Mouse (Mus musculus) adrenal gland, adult 8-10 months (tissue): ENCODE results near the gene Cnn2. TPM values are rescaled to one million over a fixed set of nuclear protein-coding genes. Genes with fewer than 3 reads are reported as not detected.
"Not testable (repeated sequence)": the region's sequence is repeated elsewhere in the genome, so short reads cannot be mapped to it uniquely, and the experiment has no call there.

Experiments
- DNase-seq: peaks from one replicate; pipeline ENCODE4 v3.0.0; 2022
- total RNA-seq, 4 experiments: library from RNA; stranded (reverse); gene quantifications; 2 replicates each; pipeline ENCODE4 v1.2.4; 2022

The Cnn2 gene
- 10 to 100 TPM; 23.9 to 36.3 (median 30.0) TPM for total RNA-seq

DNA sequence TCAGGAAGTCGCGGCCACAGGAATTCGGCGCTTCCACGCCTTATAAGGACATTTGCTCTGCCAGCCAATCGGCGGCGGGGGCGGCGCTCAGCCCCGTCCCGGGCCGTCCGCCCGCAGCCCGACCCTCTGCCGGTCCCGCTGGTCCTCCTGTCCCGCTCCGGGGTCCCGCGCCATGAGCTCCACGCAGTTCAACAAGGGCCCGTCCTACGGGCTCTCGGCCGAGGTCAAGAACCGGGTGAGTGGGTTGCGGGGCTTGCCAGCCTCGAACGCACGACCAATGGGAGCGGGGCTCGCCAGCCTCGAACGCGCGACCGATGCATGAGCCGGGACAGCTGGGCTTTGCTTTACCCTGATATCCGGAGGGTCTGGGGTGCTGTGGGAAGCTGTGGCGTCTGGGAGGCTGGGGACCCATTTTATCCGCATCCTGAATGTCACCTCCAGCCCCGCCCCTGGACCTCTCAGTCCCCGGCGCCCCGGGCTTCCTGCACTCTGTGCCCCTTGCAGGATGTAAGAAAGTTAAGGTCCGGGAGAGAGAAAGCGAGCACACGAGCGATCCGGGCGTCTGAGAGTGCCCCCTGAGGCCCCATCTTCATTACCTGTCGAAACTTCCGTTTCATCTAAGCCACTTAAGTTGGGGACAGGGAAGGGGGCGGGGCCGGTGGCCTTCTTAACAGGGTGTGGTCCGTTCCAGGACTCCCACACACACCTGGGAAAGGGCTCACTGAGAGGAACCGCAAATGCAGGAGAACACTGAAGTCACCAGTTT is at the start of gene Cnn2:
TSS of gene Cnn2 (plus strand) at position 79 of the 766 bp plus-strand sequence.
- DNase-seq: no peak

DNA sequence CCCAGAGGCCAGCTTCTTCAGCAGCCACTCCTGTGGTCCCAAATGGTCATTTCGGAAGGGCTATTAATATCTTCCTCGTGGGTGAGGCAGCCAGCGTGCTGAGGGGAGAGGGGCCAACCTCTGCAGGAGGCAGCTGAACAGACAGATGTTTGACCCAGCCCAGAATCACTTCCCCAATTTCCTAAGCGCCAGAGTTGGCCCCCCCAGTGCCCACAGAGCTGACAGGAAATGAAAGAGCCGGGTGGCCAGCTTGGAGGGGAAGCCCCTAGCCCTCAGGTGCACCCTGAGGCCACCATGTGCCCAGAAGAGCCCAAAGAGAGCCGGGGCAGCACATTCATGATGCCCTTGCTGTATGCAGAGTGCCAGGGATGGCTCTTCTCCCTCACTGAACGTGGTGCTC is 47.6 kb upstream of the Cnn2 start:
- no peak for DNase-seq

DNA sequence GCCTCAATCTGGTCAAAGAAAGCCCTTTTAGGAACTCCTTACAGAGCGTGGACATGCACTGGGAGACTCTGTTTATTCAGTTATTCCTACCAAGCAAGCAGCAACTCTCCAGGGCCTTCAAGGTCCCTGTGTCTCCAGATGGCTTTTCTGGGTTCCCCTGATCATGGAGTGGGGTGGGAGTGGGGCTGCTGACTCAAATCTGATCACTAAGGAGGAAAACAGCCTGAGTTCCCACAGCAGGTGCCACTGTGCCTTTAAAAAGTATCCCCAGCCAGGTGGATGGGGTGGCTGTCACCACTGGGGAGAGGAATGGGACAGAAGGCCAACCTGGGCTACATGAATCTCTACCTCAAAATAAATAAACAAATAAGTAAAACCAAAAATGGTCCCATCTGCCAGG is 45.4 kb upstream of the Cnn2 start:
- DNase-seq: no peak

DNA sequence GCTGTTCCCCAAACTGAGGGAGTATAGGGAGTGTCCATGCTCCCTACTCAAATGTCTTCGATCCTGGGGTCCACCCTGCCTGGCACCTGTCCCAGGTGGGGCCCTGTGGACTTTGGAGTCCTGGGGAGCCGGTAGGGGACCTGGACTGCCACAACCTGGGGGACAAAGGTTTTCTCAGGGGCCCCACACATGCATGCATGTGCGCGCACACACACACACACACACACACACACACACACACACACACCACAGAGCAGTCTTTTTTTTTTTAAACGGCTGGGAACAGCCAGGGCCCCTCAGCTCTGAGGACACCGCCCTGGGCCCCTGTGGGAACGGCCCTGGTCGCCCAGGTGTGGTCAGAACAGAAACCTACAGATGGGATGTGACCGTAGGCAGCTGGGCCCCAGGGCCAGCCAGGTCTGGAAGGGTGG is 44.9 kb upstream of the Cnn2 start:
- no peak for DNase-seq

DNA sequence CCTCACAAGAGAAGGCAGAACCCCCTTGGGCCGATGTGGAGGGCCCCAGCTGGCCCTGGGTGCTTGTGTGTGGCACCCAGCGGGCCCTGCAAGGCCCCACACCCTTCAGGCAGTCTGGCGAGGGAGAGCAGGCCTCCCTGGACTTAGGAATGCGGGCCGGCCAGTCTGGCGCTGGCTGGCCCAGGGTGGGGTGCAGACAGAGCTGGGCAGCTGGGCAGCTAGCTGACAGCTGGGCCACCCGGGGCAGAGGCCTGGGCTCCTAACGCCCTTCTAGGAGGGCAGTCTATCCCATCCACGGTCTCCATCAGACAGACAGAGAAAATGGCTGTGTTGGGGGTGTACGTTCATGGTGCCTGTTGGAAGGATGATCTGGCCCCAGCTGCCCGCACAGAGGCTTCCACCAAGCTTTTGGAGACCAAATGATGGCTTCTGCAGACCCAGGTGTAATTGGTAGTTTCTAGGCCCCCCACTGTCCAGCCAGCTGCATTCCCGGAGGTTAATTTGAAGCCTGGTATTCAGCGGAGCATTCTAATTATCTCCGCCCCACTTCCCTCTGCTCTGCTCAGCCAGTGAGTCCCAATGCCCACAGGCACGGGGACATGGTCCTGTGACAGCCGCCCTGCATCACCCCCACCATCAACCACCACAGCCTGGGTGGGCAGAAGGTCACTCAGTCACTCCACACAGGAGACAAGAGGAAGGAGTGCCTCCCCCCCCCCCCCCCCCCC is 42.7 kb upstream of the Cnn2 start:
- no peak for DNase-seq

DNA sequence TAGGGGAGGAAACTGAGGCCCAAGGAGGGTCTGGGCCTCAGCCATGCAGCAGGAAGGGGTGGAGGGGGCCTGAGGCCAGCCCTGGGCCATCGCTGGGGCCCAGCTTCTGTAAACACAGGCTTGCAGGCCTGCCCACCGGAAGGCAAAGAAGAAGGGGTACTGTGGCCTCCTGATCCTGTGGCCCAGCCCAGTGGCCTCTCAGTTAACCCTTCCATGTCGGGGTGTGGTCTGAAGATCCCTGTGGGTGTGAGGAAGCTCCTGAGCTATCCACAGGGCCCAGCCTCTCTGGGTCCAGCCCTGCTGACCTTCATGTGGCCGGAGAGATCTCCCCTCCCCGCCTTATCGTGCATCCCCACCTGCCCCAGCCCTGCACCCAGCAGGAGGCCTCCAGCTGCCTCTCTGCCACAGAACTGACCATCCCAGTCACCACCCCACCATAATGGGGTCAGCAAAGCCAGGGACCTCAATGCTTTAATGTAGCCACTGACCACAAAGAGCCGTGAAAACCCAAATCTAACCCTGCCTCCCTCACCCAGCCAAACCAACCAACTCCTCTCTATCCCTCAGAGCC is 41.5 kb upstream of the Cnn2 start:
- no peak for DNase-seq

DNA sequence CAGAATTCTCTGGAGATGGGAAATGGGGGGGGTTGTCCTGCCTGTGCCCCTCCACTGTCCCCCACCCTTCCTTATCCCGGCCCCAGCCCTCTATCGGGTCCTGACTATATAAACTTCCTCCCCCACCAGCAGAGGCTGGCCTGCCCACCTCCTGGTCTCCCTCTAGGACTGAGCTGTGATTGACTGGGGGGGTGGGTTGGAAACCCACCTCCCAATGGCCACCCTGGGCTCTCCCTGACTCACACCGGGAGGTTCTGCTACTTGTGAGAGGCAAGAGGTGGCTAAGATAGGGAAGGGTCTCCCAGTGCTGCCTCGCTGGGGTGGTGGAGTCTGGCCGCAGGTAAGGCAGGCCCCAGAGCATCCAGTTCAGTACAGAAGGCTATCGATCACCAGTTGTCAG is 40.9 kb upstream of the Cnn2 start:
- no peak for DNase-seq

DNA sequence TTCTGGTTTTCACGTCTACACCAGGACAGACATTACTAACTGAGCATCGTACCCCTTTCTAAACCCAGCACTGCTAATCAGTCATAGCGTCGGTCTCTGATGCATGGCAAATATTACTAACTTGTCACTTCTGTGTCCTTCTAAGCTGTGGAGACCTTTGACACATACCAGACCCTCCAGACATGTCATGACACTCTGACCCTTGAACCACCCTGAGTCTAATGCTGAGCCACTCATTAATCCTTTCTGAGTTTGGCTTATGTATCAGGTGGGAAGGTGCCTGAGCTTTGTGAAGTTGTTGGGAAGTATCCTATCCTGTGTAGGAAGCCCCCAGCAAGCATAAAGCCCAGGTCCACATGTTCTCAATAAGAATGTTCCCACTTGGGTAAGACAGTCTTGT is 38.5 kb upstream of the Cnn2 start:
- no peak for DNase-seq

DNA sequence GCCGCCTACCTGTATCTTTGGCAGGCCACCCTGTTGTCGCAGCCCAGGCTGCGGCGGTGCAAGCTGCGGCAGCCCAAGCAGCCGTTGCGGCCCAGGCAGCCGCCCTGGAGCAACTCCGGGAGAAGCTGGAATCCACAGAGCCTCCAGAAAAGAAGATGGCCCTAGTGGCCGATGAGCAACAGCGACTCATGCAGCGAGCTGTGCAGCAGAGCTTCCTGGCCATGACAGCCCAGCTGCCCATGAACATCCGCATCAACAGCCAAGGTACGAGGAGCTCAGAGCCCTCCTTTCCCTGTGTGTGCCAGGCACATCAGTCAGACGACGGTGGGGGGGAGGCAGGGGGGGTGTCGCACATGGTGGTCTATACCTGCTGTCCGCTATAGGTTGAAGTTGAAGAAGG is 37.7 kb upstream of the Cnn2 start:
- no peak for DNase-seq

DNA sequence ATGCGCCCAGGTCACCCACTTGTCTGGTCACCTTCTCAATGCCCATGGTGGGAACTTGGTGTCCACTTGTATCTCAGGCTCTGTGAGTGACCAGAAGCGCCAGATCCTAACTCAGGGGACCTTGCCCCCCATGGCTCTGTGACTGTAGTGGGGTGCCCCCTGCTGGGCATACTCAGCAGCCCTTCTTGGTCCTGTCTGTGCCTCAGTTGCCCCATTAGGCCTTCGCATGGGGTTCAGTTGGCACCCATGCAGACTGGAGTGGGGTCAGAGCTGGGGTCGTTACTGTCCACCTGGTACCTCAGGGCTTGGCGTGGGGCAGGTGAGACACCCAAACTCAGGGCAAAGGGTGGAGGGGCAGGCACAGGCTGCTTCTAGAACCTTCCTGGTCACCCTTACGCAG is 34.4 kb upstream of the Cnn2 start:
- DNase-seq: no peak

DNA sequence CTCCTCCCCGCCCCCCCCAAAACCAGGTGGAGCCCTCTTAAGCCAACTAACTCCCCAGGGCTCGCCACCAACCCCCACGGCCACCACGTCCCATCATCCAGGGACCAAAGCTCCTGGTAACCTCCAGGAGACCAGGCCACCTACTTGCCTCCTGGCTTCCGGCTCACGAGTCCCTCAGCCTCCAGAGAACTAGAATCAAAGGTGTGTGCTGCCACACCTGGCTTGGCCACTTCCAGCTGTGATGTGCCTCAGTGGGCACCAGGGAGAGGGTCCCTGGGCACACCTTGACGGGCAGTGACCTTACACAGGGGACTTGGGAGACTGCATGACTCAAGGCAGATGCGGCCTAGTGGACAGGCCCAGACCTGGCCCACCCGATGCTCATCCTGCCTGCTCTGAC is 32.7 kb upstream of the Cnn2 start:
- no peak for DNase-seq

DNA sequence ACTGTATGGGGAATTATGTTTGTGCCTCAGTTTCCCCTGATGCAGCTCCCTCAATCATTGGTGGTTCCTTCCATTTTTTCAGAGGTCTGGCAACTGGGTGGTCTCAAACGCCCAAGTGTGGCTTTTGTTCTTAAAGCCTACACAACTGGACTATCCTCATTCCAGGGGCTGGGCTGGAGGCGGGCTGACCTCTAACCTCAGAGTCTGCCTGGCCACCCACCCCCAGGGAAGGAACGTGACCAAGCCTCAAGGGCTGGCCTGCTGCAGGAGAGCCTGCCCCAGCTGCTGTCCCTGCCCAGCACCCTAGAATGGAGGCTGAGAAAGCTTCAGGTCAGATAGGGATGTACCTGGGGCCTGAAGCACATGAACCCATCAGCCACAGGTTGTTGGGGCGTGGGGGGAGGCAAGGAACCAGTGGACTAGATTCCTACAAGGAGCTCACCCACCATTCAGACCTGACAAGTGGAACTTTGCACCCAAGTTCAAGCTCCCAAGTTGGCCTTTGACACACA is 31.7 kb upstream of the Cnn2 start:
- DNase-seq: no peak

DNA sequence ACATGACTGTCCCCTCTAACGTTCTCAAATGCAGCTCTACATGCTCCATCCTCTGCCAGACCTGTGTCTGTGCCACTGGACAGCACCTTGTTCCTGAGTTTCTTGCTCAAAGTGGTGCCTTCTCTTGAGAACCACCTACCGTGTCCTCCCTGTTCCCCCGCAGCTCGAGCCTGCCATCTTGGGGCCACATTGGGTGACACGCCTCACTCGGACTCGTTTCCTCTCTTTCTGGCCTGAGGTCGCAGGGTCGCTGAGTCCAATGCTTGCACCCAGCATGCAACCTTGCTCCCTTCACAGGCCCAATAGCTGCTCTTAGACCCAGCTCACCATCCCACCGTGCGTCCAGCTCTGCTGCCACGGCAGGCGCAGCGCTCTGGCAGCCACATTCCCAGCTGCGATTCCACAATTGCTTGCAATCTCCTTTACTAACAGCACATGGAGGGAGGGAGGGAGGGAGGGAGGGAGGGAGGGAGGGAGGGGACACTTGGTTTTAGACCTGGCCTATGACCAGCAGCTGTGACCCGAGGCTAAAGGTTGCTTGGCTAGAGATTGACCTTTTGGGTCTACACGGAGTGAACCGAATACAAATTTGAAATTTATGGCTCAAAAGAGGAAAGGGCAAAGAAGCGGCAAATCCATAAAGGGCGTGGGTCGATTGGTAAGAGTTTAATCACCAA is 30.1 kb upstream of the Cnn2 start:
- peak; percentile 80 for DNase-seq

DNA sequence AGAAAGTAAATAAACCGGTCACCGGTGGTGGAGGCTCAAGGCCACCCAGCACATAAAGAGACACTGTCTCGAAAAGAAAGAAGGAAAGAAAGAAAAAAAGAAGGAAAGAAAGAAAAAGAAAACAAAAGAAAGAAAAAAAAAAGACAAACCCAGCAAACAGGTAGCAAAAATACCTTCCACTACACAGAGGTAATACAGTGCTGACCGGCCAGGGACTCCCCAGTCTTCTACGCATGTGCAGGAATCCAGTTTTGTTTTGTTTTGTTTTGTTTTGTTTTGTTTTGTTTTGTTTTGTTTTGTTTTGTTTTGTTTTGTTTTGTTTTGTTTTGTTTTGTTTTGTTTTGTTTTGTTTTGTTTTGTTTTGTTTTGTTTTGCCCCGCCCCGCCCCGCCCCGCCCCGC is 29.0 kb upstream of the Cnn2 start:
- DNase-seq: not testable (repeated sequence)

DNA sequence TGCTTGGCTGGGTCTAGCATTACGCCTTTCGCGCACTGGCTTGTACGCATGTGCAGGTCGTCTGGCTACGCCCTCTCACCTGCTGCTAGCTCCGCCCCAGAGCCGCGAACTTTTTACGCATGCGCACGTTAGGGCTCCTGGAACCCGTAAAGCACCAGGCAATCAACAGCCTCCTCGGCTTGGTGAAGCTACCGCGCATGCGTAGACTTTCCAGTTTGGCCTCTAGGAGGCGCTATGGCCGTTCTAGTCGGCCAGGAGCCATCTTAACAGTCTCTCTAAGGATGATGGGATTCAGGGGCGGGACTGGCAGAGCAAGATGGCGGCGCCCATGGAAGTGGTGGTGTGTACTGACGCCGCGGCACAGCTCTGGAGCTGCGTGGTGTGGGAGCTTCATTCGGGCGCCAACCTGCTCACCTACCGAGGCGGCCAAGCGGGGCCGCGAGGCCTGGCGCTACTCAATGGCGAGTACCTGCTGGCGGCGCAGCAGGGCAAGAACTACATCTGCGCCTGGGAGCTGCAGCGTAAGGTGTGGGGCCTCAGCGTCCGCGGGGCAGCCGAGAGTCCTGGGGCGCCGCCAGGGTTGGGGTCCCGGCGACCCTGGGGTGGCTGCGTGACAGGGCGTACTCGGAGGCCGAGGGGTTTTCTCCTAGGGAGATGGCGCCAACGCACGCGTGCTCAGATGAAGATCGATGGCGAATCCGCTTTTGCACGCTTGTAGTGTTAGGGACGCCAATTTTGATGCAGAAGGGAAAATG is 28.4 kb upstream of the Cnn2 start, which contains the start of gene Wdr18:
TSS of gene Wdr18 (plus strand) at position 306 of the 755 bp plus-strand sequence.
- peak; percentile 99 for DNase-seq

DNA sequence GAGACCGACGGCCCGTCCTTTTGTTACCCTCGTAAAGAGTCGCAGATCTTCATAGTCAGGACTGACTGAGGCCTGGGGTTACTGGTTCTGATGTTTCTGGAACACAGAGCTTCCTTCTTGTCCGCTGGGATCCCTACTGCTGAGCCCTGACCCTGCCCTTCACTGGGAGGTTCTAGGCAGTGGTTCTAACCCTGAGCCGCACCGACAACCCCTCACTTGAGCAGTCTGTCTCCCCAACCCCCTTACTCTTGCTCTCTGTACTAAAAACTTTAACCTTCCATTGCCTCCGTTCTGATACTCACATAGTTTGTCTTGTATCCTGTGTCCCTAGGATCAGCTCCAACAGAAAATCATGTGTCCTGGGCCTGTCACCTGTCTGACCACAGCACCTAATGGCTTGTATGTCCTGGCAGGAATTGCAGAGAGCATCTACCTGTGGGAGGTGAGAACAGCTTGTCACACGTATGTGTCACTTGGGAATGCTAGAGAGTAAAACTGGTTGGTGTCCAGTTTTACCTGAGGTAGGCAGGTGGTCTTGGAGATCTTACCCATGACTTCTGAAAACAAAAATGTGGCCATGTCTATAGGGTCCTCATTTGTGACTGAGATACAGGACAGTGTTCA is 27.6 kb upstream of the Cnn2 start:
- DNase-seq: no peak

DNA sequence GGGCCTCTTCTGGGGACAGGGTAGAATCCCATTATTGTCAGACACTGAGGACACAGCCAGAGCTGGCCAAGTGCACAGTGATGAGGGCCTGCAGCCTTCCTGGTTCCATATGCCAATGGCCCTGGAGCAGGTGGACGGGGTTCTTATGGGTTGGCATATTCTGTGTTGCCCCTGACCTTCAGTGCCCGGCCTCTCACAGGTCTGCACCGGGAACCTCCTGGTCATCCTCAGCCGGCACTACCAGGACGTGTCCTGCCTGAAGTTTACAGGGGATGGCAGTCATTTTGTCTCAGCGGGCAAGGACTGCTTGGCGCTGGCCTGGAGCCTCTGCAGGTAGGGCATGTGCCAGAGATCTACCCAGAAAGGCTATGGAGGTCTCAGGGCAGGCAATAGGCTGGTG is 23.7 kb upstream of the Cnn2 start:
- DNase-seq: no peak

DNA sequence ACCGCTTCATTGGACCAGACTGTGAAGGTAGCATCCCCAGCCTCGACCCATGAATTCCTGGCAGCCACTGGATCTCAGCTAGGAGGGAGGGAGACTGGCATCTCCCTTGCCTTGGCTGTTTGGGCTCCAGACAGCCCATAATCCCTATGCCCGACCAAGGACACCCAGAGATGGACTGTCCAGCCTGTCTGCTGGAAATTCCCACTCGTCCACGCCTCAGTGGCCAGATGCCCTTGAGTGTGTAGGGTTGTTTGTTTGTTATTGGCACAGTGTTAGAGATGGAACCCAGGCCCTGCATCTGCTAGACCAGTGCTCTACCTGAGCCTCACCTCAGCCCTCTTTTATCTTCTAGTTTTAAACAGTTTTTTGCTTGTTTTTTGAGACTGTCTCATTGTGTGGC is 23.1 kb upstream of the Cnn2 start:
- DNase-seq: no peak

DNA sequence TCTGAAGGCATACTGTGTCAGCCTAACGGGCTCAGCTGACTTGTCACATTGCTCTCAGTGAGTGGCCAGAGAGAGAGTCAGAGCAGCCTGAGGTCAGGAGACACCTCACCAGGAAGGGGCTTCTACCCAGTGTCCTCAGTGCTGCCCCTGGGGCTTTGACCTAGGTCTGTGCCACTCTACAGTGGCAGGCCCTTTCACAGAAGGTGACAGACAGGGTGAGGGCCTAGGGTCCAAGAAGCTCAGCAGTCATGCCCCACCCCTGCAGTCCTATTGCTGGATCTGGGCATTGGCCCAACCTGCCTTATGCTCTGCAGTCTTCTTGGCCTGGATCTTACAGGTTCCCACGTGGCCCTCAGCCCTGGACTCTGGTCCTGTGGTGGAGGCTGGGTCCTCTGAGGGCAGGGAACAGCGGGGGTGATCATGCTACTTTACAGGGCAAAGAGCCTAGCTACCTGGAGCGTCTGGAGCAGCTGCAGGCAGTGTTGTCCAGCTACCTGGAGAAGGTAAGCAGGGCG is 21.4 kb upstream of the Cnn2 start:
- DNase-seq: no peak

DNA sequence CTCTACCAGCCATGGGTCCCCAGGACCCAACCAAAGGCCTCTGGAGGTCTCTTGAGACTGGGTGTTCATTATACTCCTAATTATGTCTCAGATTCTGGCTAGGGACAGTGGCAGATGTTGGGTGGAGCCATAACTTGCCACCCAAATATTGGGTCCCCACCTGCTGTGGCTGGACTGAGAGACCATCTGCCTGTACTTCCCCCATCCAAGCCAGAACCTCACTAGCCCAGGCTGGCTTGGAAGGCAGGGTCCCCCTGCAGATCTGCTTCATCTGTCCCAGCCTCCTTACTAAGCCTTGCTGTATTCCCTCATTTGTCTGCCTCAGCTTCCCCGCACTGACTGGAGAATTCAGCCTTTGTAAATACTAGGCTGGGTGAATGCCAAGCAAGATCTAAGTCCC is 20.2 kb upstream of the Cnn2 start:
- DNase-seq: no peak

DNA sequence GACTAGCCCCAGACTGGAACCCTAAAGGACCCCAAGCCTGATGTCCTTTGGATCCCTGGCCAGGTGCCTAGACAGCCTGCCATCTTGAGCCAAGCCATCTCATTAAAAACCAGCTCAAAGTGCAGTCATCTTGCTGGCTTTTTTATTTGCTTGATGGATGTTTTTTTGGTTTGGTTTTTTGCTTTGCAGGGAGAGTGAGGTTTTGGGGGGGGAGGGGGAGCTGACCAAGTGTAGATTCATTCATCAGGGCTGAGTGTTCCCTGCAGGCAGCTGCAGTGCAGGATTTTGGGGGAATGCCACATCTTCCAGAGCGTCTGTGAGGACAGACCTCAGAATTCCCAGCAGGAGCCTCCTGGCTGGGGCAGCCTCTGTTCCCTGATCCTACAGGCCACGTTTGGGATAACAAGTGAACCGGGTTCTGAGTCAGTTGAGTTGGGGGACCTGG is 19.2 kb upstream of the Cnn2 start:
- no peak for DNase-seq
